Mouse (Mus musculus): ENCODE measurements at regions not wholly inside any gene's neighbourhood (a gene's known extent, or its start where the extent isn't known, plus 50 kb on each side); places are given as distances from the start of the nearest gene placed in this dataset.

DNA sequence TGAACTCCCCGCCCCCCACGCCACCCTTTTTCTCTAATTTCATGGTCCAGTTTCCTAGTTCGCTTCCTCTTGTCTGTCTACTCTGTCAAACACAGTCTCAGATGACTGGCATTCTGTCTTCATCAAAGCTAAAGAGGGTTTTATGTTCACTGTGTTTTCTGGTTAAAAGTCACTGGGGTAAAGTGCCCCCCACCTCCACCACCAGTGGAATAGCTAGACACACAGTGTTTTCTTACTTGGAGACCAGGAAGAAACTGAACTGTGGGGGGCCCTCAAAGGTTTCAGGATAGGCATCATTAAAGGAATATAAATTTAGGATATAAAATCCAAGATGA, 69.9 kb downstream of the Enc1 start:
- Histone ChIP-seq H3K4me1 (peaks cover 16% of the 10 kb centered on the region), H3K27ac (0 out of 2 replicates have a peak overlapping the region, but pooled peaks have one; percentile 32), H3K4me3 (no peak overlapping the region), H3K9me3 (no peaks in the 10 kb centered on the region), H3K36me3 (no peaks in the 10 kb centered on the region), H3K4me2 (replicated peaks) (no peak overlapping the region), H3K27me3 (no peaks in the 10 kb centered on the region), H3K9ac (no peak overlapping the region)
- 12% methylated on average over 3 of the region's 3 CpGs for WGBS
- ATAC-seq (ENCODE audit: insufficient number of reproducible peaks, insufficient read depth, low FRiP score, low TSS enrichment): 0 out of 2 replicates have a peak, but pooled peaks have one; percentile 36

DNA sequence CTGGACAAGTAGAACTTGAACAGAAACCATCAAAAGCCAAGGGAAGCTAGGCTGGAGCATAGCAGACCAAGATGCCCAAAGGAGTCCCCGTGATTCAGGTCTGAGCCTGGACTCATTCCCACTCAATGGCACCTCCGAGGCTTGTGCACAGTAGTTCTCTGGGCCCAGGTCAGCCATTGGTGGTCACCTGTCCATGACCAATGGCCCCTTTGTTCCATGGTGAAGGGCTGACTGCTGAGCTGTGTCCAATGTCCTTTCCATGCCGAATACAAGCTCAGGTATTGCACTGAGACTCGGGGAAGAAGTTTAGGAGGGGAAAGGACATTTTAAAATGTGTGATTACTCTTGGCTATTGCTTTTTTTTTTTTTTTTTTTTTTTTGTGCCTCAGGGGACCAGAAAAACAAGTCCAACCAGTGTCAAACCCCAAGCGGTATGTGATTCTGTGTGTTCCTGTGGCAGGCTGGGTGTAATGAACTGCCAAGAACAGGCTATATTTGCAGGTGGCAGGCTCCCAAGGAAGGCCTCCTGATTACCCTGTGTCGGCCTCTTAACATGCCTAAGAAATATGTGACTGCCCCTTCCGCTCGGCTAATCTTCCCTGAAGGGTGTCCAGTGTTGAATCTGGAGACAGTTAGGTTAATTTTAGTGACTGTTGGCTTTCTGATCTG, 69.4 kb downstream of the Enc1 start:
- peaks cover 16% of the 10 kb centered on the region for H3K4me1 ChIP-seq
- no peak overlapping the region for H3K9ac ChIP-seq
- WGBS: 38% methylated on average over 8 of the region's 8 CpGs
- no peaks in the 10 kb centered on the region for H3K27me3 ChIP-seq
- H3K9me3 ChIP-seq: no peaks in the 10 kb centered on the region
- ATAC-seq (ENCODE audit: insufficient number of reproducible peaks, insufficient read depth, low FRiP score, low TSS enrichment): 0 out of 2 replicates have a peak, but pooled peaks have one; percentile 36
- no peak overlapping the region for H3K4me3 ChIP-seq
- H3K27ac ChIP-seq: 0 out of 2 replicates have a peak overlapping the region, but pooled peaks have one; percentile 32
- no peak overlapping the region for H3K4me2 ChIP-seq (replicated peaks)
- H3K36me3 ChIP-seq: no peaks in the 10 kb centered on the region

DNA sequence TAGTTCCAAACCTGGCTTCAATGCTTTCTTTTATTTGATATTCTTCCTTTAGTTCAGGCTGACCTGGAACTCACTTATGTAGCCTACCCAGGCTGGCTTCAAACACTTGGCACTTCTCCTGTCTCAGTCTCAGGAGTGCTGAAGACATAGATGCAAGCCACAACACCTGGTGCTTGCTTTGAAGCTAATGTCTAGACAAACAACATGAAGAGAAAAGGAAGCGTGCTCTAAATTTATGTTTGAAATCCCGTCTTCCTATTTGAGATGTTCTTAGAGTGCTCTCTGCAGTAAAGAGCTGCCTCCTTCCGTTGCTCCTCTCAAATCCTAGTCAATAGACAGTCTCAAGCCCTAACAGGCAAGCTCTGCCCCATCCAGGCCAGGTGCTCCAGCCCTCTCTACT, 68.5 kb downstream of the Enc1 start:
- WGBS: 74% methylated on average over 3 of the region's 3 CpGs
- Histone ChIP-seq H3K27ac (no peak overlapping the region), H3K27me3 (no peaks in the 10 kb centered on the region), H3K36me3 (no peaks in the 10 kb centered on the region), H3K9me3 (no peaks in the 10 kb centered on the region), H3K9ac (no peak overlapping the region), H3K4me3 (no peak overlapping the region), H3K4me1 (peaks cover 16% of the 10 kb centered on the region), H3K4me2 (replicated peaks) (no peak overlapping the region)
- no peak for ATAC-seq (ENCODE audit: insufficient number of reproducible peaks, insufficient read depth, low FRiP score, low TSS enrichment)

DNA sequence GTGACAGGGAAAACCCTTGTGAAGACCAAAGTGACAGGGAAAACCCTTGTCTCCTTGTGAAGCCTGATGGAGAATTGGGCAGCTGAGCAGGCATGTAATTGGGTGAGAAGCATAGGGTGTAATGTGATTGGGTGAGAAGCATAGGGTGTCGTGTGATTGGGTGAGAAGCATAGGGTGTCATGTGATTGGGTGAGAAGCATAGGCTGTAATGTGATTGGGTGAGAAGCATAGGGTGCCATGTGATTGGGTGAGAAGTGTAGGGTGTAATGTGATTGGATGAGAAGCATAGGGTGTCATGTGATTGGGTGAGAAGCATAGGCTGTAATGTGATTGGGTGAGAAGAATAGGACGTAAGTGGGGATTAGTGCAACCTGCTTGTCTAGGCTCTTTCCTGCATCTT, 67.5 kb downstream of the Enc1 start:
- no peak for ATAC-seq (ENCODE audit: insufficient number of reproducible peaks, insufficient read depth, low FRiP score, low TSS enrichment)
- peaks cover 16% of the 10 kb centered on the region for H3K4me1 ChIP-seq
- no peaks in the 10 kb centered on the region for H3K36me3 ChIP-seq
- 90% methylated on average over 2 of the region's 2 CpGs for WGBS
- no peaks in the 10 kb centered on the region for H3K27me3 ChIP-seq
- H3K9ac ChIP-seq: no peak overlapping the region
- no peaks in the 10 kb centered on the region for H3K9me3 ChIP-seq
- no peak overlapping the region for H3K27ac ChIP-seq
- H3K4me2 ChIP-seq (replicated peaks): no peak overlapping the region
- H3K4me3 ChIP-seq: no peak overlapping the region
